13 mouse cellular contexts compared by ENCODE assay signal in genomic region chr1:160579309-160580233, GRCm38 (mm10).
DNase-seq lines count a peak whose midpoint lies in the region; ATAC-seq and TF ChIP-seq lines count a peak whose summit lies in the region.
"Had no signal": no experiment of that assay in that cellular context is flagged by ENCODE, and none has a peak within 500 bp of the region (broad histone marks: within the 10 kb centered on the region; RNA-seq: fewer than 3 reads in every experiment).

No protein-coding gene starts in this region.

- H3K27me3 ChIP-seq in hindbrain, embryonic 14.5 days (ENCODE audit: control insufficient read depth, insufficient read depth, low read length), result no peaks in the 10 kb centered on the region
- no peaks in the 10 kb centered on the region for H3K27me3 ChIP-seq in hindbrain, embryonic 11.5 days (ENCODE audit: control insufficient read depth, insufficient read depth, low read length)
- H3K27me3 ChIP-seq in midbrain, embryonic 12.5 days, result 0 out of 2 replicates have a peak, but pooled peaks cover 3% of the 10 kb centered on the region
- no peaks in the 10 kb centered on the region for H3K27me3 ChIP-seq in kidney, adult 2 months (replicated peaks; ENCODE audit: control insufficient read depth, insufficient read depth, low read length)
- H3K27me3 ChIP-seq: limb, embryonic 13.5 days; lung, embryonic 15.5 days; stomach, embryonic 15.5 days had no signal

- WGBS in hindbrain, embryonic 14.5 days, result 40% methylated on average over 12 of the region's 12 CpGs
- WGBS in hindbrain, embryonic 11.5 days, result 67% methylated on average over 12 of the region's 12 CpGs
- 52% methylated on average over 12 of the region's 12 CpGs for WGBS in midbrain, embryonic 12.5 days
- 75% methylated on average over 12 of the region's 12 CpGs for WGBS in kidney, adult 2 months

- H3K36me3 ChIP-seq in hindbrain, embryonic 14.5 days (replicated peaks; ENCODE audit: control insufficient read depth, insufficient read depth), result no peaks in the 10 kb centered on the region
- no peaks in the 10 kb centered on the region for H3K36me3 ChIP-seq in hindbrain, embryonic 11.5 days (ENCODE audit: control insufficient read depth, insufficient read depth, low read length)
- H3K36me3 ChIP-seq in midbrain, embryonic 12.5 days, result no peaks in the 10 kb centered on the region
- H3K36me3 ChIP-seq in kidney, adult 2 months (ENCODE audit: control insufficient read depth, insufficient read depth, low read length), result no peaks in the 10 kb centered on the region
- H3K36me3 ChIP-seq: limb, embryonic 13.5 days; lung, embryonic 15.5 days; stomach, embryonic 15.5 days had no signal

- peak overlapping the region; percentile 15; the same call in 1 of the 2 replicates for H3K4me3 ChIP-seq in hindbrain, embryonic 14.5 days (replicated peaks; ENCODE audit: low read length)
- H3K4me3 ChIP-seq in hindbrain, embryonic 11.5 days (ENCODE audit: low read depth, low read length), result no peak overlapping the region
- H3K4me3 ChIP-seq in midbrain, embryonic 12.5 days, result no peak overlapping the region
- no peak overlapping the region for H3K4me3 ChIP-seq in gastrocnemius, adult 2 months
- no peak overlapping the region for H3K4me3 ChIP-seq in kidney, adult 2 months (ENCODE audit: insufficient read depth, low read depth, low read length)
- H3K4me3 ChIP-seq: limb, embryonic 13.5 days; lung, embryonic 15.5 days; stomach, embryonic 15.5 days had no signal

- intact Hi-C loops in gastrocnemius, adult 2 months (cut with DNase I), result no loop called here

- H3K9me3 ChIP-seq in hindbrain, embryonic 14.5 days (ENCODE audit: control insufficient read depth, low read length), result no peaks in the 10 kb centered on the region
- no peaks in the 10 kb centered on the region for H3K9me3 ChIP-seq in hindbrain, embryonic 11.5 days (ENCODE audit: control insufficient read depth, low read length)
- H3K9me3 ChIP-seq in midbrain, embryonic 12.5 days, result no peaks in the 10 kb centered on the region
- H3K9me3 ChIP-seq: limb, embryonic 13.5 days; lung, embryonic 15.5 days; stomach, embryonic 15.5 days had no signal

- TF ChIP-seq CTCF in brain, embryonic 14.5 days (IDR thresholded peaks at IDR 0.05; ENCODE audit: borderline replicate concordance, extremely low read depth, insufficient read depth, insufficient read length), result no peak
- no peak for TF ChIP-seq CTCF in gastrocnemius, adult 2 months (IDR thresholded peaks at IDR 0.05)
- no peak for TF ChIP-seq CTCF in kidney, adult 2 months (conservative IDR thresholded peaks at IDR 0.05; ENCODE audit: insufficient read depth, insufficient read length, low read depth, low read length)

- peak overlapping the region; percentile 33 for H3K4me2 ChIP-seq in hindbrain, embryonic 14.5 days (replicated peaks)
- H3K4me2 ChIP-seq in hindbrain, embryonic 11.5 days (replicated peaks; ENCODE audit: low read depth, low read length), result no peak overlapping the region
- H3K4me2 ChIP-seq in midbrain, embryonic 12.5 days (replicated peaks), result peak overlapping the region; percentile 33; the same call in 1 of the 2 replicates
- H3K4me2 ChIP-seq: heart, embryonic 11.5 days; limb, embryonic 13.5 days; lung, embryonic 15.5 days; stomach, embryonic 15.5 days had no signal

- no peak for DNase-seq in hindbrain, embryonic 14.5 days (ENCODE audit: low spot score)
- no peak for DNase-seq in hindbrain, embryonic 11.5 days (ENCODE audit: low spot score)
- DNase-seq in brain, embryonic 14.5 days (ENCODE audit: low read depth), result peak; percentile 46
- peak; percentile 19 for DNase-seq in cerebellum, adult 8-10 months
- DNase-seq in gastrocnemius, adult 2 months, result no peak
- DNase-seq in kidney, adult 2 months, result no peak
- DNase-seq: gastrocnemius, postnatal 10 days; kidney, postnatal 25 days had no signal

- H3K4me1 ChIP-seq in hindbrain, embryonic 14.5 days (replicated peaks; ENCODE audit: control insufficient read depth, insufficient read depth, low read length), result no peaks in the 10 kb centered on the region
- H3K4me1 ChIP-seq in hindbrain, embryonic 11.5 days (replicated peaks; ENCODE audit: control insufficient read depth, insufficient read depth, low read length), result no peaks in the 10 kb centered on the region
- no peaks in the 10 kb centered on the region; the same call in 1 of the 2 replicates for H3K4me1 ChIP-seq in midbrain, embryonic 12.5 days
- no peaks in the 10 kb centered on the region for H3K4me1 ChIP-seq in kidney, adult 2 months (ENCODE audit: control insufficient read depth, insufficient read depth, low read length)
- H3K4me1 ChIP-seq: limb, embryonic 13.5 days; lung, embryonic 15.5 days; stomach, embryonic 15.5 days had no signal

- ATAC-seq in hindbrain, embryonic 14.5 days (ENCODE audit: low FRiP score), result no peak
- ATAC-seq in hindbrain, embryonic 11.5 days (ENCODE audit: low FRiP score), result no peak
- ATAC-seq in midbrain, embryonic 12.5 days (ENCODE audit: low FRiP score, low read depth), result no peak

- H3K27ac ChIP-seq in hindbrain, embryonic 14.5 days, result no peak overlapping the region
- no peak overlapping the region for H3K27ac ChIP-seq in hindbrain, embryonic 11.5 days (ENCODE audit: low read depth, low read length)
- H3K27ac ChIP-seq in midbrain, embryonic 12.5 days (replicated peaks), result no peak overlapping the region
- no peak overlapping the region for H3K27ac ChIP-seq in gastrocnemius, adult 2 months
- no peak overlapping the region for H3K27ac ChIP-seq in kidney, adult 2 months (ENCODE audit: insufficient read depth, low read depth, low read length)
- H3K27ac ChIP-seq: limb, embryonic 13.5 days; lung, embryonic 15.5 days; stomach, embryonic 15.5 days had no signal

- no peak for TF ChIP-seq POLR2A in brain, embryonic 14.5 days (IDR thresholded peaks at IDR 0.05; ENCODE audit: borderline replicate concordance, extremely low read depth, insufficient read depth, insufficient read length, poor library complexity, severe bottlenecking)
- no peak for TF ChIP-seq POLR2A in kidney, adult 2 months (IDR thresholded peaks at IDR 0.05; ENCODE audit: low read depth, low read length)

- H3K9ac ChIP-seq in hindbrain, embryonic 14.5 days, result peak overlapping the region; percentile 39; the same call in 1 of the 2 replicates
- no peak overlapping the region for H3K9ac ChIP-seq in hindbrain, embryonic 11.5 days (ENCODE audit: low read depth, low read length)
- H3K9ac ChIP-seq in midbrain, embryonic 12.5 days (replicated peaks), result no peak overlapping the region
- H3K9ac ChIP-seq: limb, embryonic 13.5 days; lung, embryonic 15.5 days; stomach, embryonic 15.5 days had no signal

Comparison
In these comparisons a context has a peak if more than half of its experiments do, and no peak if none do; other contexts are left out.
1. DNase-seq: peak in brain, embryonic 14.5 days (single experiment) and cerebellum, adult 8-10 months (single experiment); none in hindbrain, embryonic 14.5 days (single experiment), hindbrain, embryonic 11.5 days (single experiment), gastrocnemius, adult 2 months (single experiment) and kidney, adult 2 months (single experiment).